Mouse (Mus musculus) MEL-GATA-1-ER (cell line): ENCODE data around the gene Ccdc73.
A peak's percentile ranks its signal among the peaks of the same experiment; 100 is the strongest.
"Not testable (repeated sequence)": the region's sequence is repeated elsewhere in the genome, so short reads cannot be mapped to it uniquely, and the experiment has no call there.

Experiments used
- DNase-seq: peaks from one replicate; pipeline ENCODE4 v3.0.0-alpha.2; 2012; ENCODE audit warnings: low read depth; ENCODE audit errors: extremely low read depth

Ccdc73 gene

GRCm38 (mm10) chr2:104869101-104869500 is 1.5 kb downstream of the Ccdc73 start:
- DNase-seq, result no peak

GRCm38 (mm10) chr2:104878794-104879193 is 11.2 kb downstream of the Ccdc73 start:
- DNase-seq, result no peak

GRCm38 (mm10) chr2:104886109-104886508 is 18.5 kb downstream of the Ccdc73 start:
- no peak for DNase-seq

- DNase-seq, result not testable (repeated sequence)
These were observed 19.7 kb downstream of the Ccdc73 start for GRCm38 (mm10) chr2:104887331-104887730.

GRCm38 (mm10) chr2:104887882-104888566 is 20.4 kb downstream of the Ccdc73 start:
- peak; percentile 73 for DNase-seq

- no peak for DNase-seq
These were observed 32.4 kb downstream of the Ccdc73 start for GRCm38 (mm10) chr2:104899975-104900374.

GRCm38 (mm10) chr2:104915709-104916108 is 48.1 kb downstream of the Ccdc73 start:
- DNase-seq, result peak; percentile 5

GRCm38 (mm10) chr2:104964492-104964891 is 96.9 kb downstream of the Ccdc73 start:
- no peak for DNase-seq

- no peak for DNase-seq
These were observed 114.1 kb downstream of the Ccdc73 start for GRCm38 (mm10) chr2:104981712-104982111.

- no peak for DNase-seq
These were observed 118.2 kb downstream of the Ccdc73 start for GRCm38 (mm10) chr2:104985796-104986195.

- no peak for DNase-seq
These were observed 121.4 kb downstream of the Ccdc73 start for GRCm38 (mm10) chr2:104988974-104989373.

- DNase-seq, result no peak
These were observed 126.8 kb downstream of the Ccdc73 start for GRCm38 (mm10) chr2:104994436-104994835.

- DNase-seq, result peak; percentile 18
These were observed 128.6 kb downstream of the Ccdc73 start for GRCm38 (mm10) chr2:104996201-104996600.

GRCm38 (mm10) chr2:105007236-105007635 is 139.6 kb downstream of the Ccdc73 start:
- DNase-seq, result no peak

- peak; percentile 51 for DNase-seq
These were observed 148.8 kb downstream of the Ccdc73 start for GRCm38 (mm10) chr2:105016192-105016966.

GRCm38 (mm10) chr2:105016967-105017287 is 149.3 kb downstream of the Ccdc73 start, which contains the start of gene Eif3m:
TSS of gene Eif3m (minus strand) at chr2:105017080.
- DNase-seq, result peak; percentile 88

- no peak for DNase-seq
These were observed 150.2 kb downstream of the Ccdc73 start for GRCm38 (mm10) chr2:105017802-105018201.

- no peak for DNase-seq
These were observed 151.9 kb downstream of the Ccdc73 start for GRCm38 (mm10) chr2:105019457-105019856.

GRCm38 (mm10) chr2:105021256-105021655 is 153.7 kb downstream of the Ccdc73 start:
- DNase-seq, result no peak

GRCm38 (mm10) chr2:105021836-105022235 is 154.2 kb downstream of the Ccdc73 start:
- peak; percentile 36 for DNase-seq

GRCm38 (mm10) chr2:105023031-105023615 is 155.5 kb downstream of the Ccdc73 start:
- DNase-seq, result peak; percentile 8

- DNase-seq, result no peak
These were observed 156.2 kb downstream of the Ccdc73 start for GRCm38 (mm10) chr2:105023815-105024214.
